Mouse (Mus musculus) liver, embryonic 16.5 days (tissue): ENCODE results near the gene Rab6a. TPM values are rescaled to one million over a fixed set of nuclear protein-coding genes. Genes with fewer than 3 reads are reported as not detected.
"Not testable (repeated sequence)": the region's sequence is repeated elsewhere in the genome, so short reads cannot be mapped to it uniquely, and the experiment has no call there.

Experiments
- ATAC-seq: fragments of 200-750 bp; cut with Nextera tagmentation; 2 replicates; pipeline ENCODE4 v1.8.0; 2017; ENCODE audit warnings: low read depth, mild to moderate bottlenecking, moderate number of reproducible peaks, moderate library complexity
- H3K27ac ChIP-seq: fragments of 300-500 bp; sonication (generic); 2 replicates; pipeline ENCODE4 v1.5.1; 2014; ENCODE audit warnings: mild to moderate bottlenecking, low read length
- H3K27me3 ChIP-seq: fragments of 300-500 bp; sonication (generic); 2 replicates; pipeline ENCODE4 v1.6.1; 2014; ENCODE audit warnings: low read depth, low read length, mixed read lengths; ENCODE audit not compliant: control insufficient read depth, insufficient read depth
- H3K36me3 ChIP-seq: fragments of 300-500 bp; sonication (generic); 2 replicates; pipeline ENCODE4 v1.6.1; 2014; ENCODE audit warnings: mild to moderate bottlenecking; ENCODE audit not compliant: control insufficient read depth, insufficient read depth
- H3K4me1 ChIP-seq: fragments of 300-500 bp; sonication (generic); 2 replicates; pipeline ENCODE4 v1.6.1; 2014; ENCODE audit warnings: low read depth, low read length, mixed read lengths; ENCODE audit not compliant: control insufficient read depth
- H3K4me2 ChIP-seq: fragments of 300-500 bp; sonication (generic); 2 replicates; pipeline ENCODE4 v1.6.1; 2014; ENCODE audit warnings: low read depth, low read length, mixed read lengths
- H3K4me3 ChIP-seq: fragments of 300-500 bp; sonication (generic); 2 replicates; pipeline ENCODE4 v1.5.1; 2014; ENCODE audit warnings: low read depth, mild to moderate bottlenecking, low read length
- H3K9ac ChIP-seq: fragments of 300-500 bp; sonication (generic); 2 replicates; pipeline ENCODE4 v1.6.1; 2014; ENCODE audit warnings: low read depth, low read length
- H3K9me3 ChIP-seq: fragments of 300-500 bp; sonication (generic); replicated peaks from 2 replicates; pipeline ENCODE4 v1.6.1; 2016; ENCODE audit warnings: low read length; ENCODE audit not compliant: control insufficient read depth
- WGBS: fragments of 180-500 bp; shearing (Covaris S2); extraction: QIAGEN DNeasy Blood & Tissue Kit; methylation state at CpG from one replicate; pipeline ENCODE4 v1.1.7; 2014; ENCODE audit not compliant: insufficient replicate concordance; 5-methylcytosine and 5-hydroxymethylcytosine counted together
- polyA plus RNA-seq: library from polyadenylated mRNA; unstranded; fragments of >200 nt; fragmentation: Nextera tagmentation; extraction: Ambion mirVana; gene quantifications from 2 replicates; pipeline ENCODE4 v1.2.1, GENCODE M21; 2015

Rab6a gene
- polyA plus RNA-seq, result 30.8 and 34.9 TPM in 2 replicates

- no peaks in the 10 kb centered on the region for H3K27me3 ChIP-seq
- H3K4me2 ChIP-seq, result peak within 1 kb of the TSS; percentile 96
- peak within 1 kb of the TSS; percentile 76 for H3K4me3 ChIP-seq
- ATAC-seq, result peak; percentile 93
- H3K4me1 ChIP-seq, result peaks cover 14% of the 10 kb centered on the region
- H3K36me3 ChIP-seq, result no peaks in the 10 kb centered on the region
- WGBS, result under 1% methylated on average over 99 of the region's 105 CpGs
- peak within 1 kb of the TSS; percentile 89 for H3K9ac ChIP-seq
- peak within 1 kb of the TSS; percentile 99 for H3K27ac ChIP-seq
- no peaks in the 10 kb centered on the region for H3K9me3 ChIP-seq
These were observed at the start of gene Rab6a for GRCm38 (mm10) chr7:100607214-100608129. Gene Rab6a (plus strand): TSS chr7:100607410.

DNA sequence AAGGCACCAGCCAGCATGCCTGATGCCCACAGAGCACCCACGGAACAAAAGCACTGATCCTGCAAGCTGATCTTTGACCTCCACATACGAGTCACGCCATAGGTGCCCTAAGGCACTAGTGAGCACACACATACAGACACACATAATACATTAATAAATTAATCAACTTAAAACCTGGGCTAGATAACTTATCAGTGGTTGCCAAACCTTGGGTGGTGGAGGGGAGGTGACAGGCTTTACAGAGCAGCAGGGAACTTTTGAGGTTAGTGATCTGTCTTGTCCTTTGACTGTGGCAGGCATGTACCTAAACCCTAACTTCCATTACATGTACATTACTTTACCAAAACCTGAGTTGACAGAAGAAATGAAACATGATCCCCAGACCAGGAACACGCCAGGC lies 47.9 kb upstream of the Rab6a start:
- Histone ChIP-seq H3K4me2 (peak overlapping the region; percentile 34), H3K27ac (no peak overlapping the region), H3K9ac (no peak overlapping the region), H3K4me3 (no peak overlapping the region), H3K27me3 (no peaks in the 10 kb centered on the region), H3K4me1 (peaks cover 19% of the 10 kb centered on the region), H3K36me3 (peaks cover 3% of the 10 kb centered on the region; the same call in 1 of the 2 replicates), H3K9me3 (no peaks in the 10 kb centered on the region)
- peak; percentile 88 for ATAC-seq
- WGBS, result 27% methylated on average over 4 of the region's 4 CpGs

DNA sequence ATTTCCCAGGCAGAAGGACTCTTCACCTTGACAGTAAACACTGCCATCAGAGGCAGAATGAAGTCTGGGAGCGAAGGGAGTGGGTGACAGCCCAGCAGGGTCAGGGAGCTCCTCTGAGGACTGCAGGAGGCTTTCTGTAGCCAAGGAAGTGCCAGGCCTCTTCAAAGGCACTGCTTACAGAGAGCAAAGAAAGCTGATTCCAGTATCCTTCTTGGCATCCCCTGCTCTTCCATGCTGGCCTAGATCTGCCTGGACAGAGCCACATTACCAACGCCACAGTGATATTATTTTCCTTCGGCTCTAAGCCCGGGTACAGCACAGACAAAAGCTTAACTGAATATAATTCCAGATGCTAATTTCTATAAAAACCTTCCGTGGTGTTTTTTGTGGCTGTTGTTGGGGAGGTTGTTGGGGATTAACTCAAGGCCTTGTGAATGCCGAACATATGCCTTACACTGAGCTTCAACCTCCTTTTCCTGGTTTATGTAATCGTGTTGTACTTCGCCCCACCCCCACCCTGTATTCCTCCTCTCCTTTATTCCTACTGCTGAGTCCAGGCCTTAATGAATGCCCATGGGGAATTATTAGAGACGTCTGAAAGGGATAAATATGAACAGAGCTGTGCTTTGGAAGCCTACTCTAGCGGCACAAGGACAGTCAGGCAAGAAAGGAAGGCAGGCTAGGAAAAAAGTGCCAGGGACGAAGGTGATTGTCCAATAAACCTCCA lies 45.2 kb upstream of the Rab6a start:
- Histone ChIP-seq H3K36me3 (peaks cover 3% of the 10 kb centered on the region; the same call in 1 of the 2 replicates), H3K9me3 (no peaks in the 10 kb centered on the region), H3K9ac (0 out of 2 replicates have a peak overlapping the region, but pooled peaks have one; percentile 19), H3K4me2 (no peak overlapping the region), H3K4me1 (peaks cover 6% of the 10 kb centered on the region), H3K4me3 (no peak overlapping the region), H3K27me3 (no peaks in the 10 kb centered on the region), H3K27ac (no peak overlapping the region)
- WGBS, result 72% methylated on average over 11 of the region's 11 CpGs
- ATAC-seq, result no peak

DNA sequence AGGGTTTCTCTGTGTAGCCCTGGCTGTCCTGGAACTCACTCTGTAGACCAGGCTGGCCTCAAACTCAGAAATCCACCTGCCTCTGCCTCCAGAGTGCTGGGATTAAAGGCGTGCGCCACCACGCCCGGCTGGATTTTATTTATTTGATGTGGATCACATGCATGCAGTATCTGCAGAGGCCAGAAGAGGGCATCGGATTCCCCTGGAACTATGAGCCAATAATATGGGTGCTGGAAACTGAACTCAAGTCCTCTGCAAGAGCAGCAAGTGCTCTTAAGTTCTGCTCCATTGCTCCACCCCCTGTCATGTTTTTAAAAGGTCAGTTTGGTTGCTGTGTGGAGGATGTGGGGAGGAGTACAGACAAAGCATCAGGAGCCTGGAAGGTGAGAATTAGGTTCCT lies 40.0 kb upstream of the Rab6a start:
- not testable (repeated sequence) for H3K4me3 ChIP-seq, H3K9ac ChIP-seq, ATAC-seq, H3K4me2 ChIP-seq, H3K27ac ChIP-seq, H3K27me3 ChIP-seq, H3K9me3 ChIP-seq, H3K36me3 ChIP-seq
- peaks cover 27% of the 10 kb centered on the region for H3K4me1 ChIP-seq
- 83% methylated on average over 5 of the region's 5 CpGs for WGBS

DNA sequence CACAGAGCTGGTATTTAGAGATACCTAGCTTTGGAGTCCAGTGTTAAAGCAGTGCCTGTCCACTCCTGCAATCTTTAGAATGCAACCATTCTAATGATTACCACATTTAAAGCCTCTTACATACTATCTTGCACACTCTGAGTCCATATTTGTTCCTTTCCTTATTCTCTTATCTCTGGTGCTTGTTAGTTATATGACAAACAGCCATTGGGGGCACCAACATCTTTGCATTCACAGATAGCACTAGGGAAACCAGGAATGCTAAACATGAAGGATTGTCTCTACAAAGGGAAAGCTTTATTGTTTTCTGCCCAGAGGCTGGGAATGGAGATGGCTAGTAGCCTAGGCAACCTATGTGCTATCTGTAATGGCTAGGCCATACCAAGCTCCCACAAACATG lies 37.3 kb upstream of the Rab6a start:
- Histone ChIP-seq H3K36me3 (peaks cover 3% of the 10 kb centered on the region; the same call in 1 of the 2 replicates), H3K4me3 (no peak overlapping the region), H3K4me2 (peak overlapping the region; percentile 18; the same call in 1 of the 2 replicates), H3K9me3 (no peaks in the 10 kb centered on the region), H3K4me1 (peaks cover 35% of the 10 kb centered on the region), H3K27ac (peak overlapping the region; percentile 83), H3K27me3 (no peaks in the 10 kb centered on the region), H3K9ac (no peak overlapping the region)
- peak; percentile 39 for ATAC-seq

GRCm38 (mm10) chr7:100570930-100571715 lies 36.1 kb upstream of the Rab6a start:
- ATAC-seq, result peak; percentile 90
- Histone ChIP-seq H3K4me2 (peak overlapping the region; percentile 38; the same call in 1 of the 2 replicates), H3K4me1 (peaks cover 35% of the 10 kb centered on the region), H3K27ac (peak overlapping the region; percentile 83), H3K36me3 (peaks cover 3% of the 10 kb centered on the region; the same call in 1 of the 2 replicates), H3K4me3 (no peak overlapping the region), H3K27me3 (no peaks in the 10 kb centered on the region), H3K9ac (no peak overlapping the region), H3K9me3 (no peaks in the 10 kb centered on the region)
- 37% methylated on average over 3 of the region's 3 CpGs for WGBS

DNA sequence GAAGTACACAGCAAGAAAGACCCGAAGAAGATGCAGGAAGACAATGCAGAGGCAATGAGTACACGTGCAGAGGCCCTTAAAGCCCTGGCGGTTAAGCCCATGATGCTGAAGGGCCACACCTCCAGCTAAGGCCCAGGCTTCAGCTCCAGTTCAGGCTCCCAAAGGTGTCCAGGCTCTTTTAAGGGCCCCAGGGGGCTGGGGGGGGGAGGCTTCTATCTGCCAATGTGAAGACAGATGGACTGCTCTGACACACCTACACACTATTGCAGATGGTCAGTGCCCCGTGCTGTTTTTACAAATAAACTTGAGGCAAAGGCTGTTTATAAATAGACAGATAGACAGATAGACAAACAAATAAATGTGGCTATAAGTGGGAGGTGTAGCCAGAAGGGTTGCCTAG lies 35.1 kb upstream of the Rab6a start:
- Histone ChIP-seq H3K4me3 (no peak overlapping the region), H3K4me2 (no peak overlapping the region), H3K9ac (no peak overlapping the region), H3K27me3 (no peaks in the 10 kb centered on the region), H3K27ac (peak overlapping the region; percentile 74), H3K36me3 (peaks cover 3% of the 10 kb centered on the region; the same call in 1 of the 2 replicates), H3K4me1 (peaks cover 35% of the 10 kb centered on the region), H3K9me3 (no peaks in the 10 kb centered on the region)
- 69% methylated on average over 4 of the region's 4 CpGs for WGBS
- ATAC-seq, result no peak

DNA sequence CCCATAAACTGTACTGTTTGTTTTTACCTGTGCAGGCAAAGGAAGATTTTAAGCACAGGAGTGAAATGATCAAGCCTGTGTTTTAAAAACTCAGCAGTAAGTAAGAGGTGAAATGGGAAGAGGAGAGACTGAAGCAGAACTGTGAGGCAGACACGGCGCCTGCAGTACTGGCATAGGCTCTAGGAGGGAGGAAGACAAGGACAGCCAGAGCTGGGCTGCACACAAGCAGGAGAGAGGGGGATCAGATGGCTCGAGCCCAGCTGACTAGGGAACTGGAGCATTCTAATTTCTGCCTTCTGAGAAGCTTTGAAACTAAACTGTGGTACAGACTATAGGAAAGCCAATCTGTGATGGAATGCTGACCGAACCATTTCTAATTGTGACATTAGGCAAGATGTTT lies 34.5 kb upstream of the Rab6a start:
- H3K4me3 ChIP-seq, result no peak overlapping the region
- 82% methylated on average over 4 of the region's 4 CpGs for WGBS
- H3K9ac ChIP-seq, result no peak overlapping the region
- no peaks in the 10 kb centered on the region for H3K36me3 ChIP-seq
- peak overlapping the region; percentile 74 for H3K27ac ChIP-seq
- no peaks in the 10 kb centered on the region for H3K9me3 ChIP-seq
- H3K4me1 ChIP-seq, result peaks cover 35% of the 10 kb centered on the region
- no peak overlapping the region for H3K4me2 ChIP-seq
- H3K27me3 ChIP-seq, result no peaks in the 10 kb centered on the region
- no peak for ATAC-seq
